Comparison of ENCODE assay signal across 23 mouse cellular contexts in the genomic region with DNA sequence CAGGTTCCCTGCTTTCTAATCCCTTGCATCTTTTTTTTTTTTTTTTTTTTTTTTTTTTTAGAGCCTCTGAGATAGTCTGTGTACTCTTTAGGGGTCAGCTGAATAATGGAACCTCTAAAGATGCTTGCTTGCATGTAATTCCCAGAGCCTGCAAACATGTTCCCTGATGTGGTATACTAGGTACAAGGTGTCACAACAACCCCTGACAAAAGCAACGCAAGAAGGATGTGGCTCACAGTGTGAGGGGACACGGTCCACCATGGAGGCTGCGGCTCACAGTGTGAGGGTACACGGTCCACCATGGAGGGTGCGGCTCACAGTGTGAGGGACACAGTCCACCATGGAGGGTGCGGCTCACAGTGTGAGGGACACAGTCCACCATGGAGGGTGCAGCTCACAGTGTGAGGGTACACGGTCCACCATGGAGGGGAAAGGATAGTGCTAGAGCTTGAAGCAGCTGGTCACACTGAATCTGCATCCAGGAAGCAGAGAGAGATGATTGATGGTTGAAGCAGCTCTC.
"Had no signal": no experiment of that assay in that cellular context is flagged by ENCODE, and none has a peak within 500 bp of the region (broad histone marks: within the 10 kb centered on the region; RNA-seq: fewer than 3 reads in every experiment).

No protein-coding gene starts in this region.

- DNase-seq: gastrocnemius, postnatal 14 days; gastrocnemius, postnatal 36 days; heart, postnatal 10 days; heart, postnatal 4 days; kidney, adult 18-20 months; kidney, postnatal 10 days; kidney, postnatal 25 days; kidney, postnatal 4 days; liver had no signal

- H3K9ac ChIP-seq: heart, embryonic 12.5 days; hindbrain, embryonic 12.5 days; hindbrain, embryonic 14.5 days; intestine, embryonic 15.5 days; limb, embryonic 12.5 days had no signal

- H3K27me3 ChIP-seq: heart, embryonic 12.5 days; hindbrain, embryonic 12.5 days; intestine, embryonic 15.5 days; limb, embryonic 12.5 days had no signal

- H3K36me3 ChIP-seq: heart, embryonic 12.5 days; hindbrain, embryonic 10.5 days; hindbrain, embryonic 12.5 days; intestine, embryonic 15.5 days; limb, embryonic 10.5 days; limb, embryonic 12.5 days had no signal

- H3K9me3 ChIP-seq: hindbrain, embryonic 12.5 days; intestine, embryonic 15.5 days; limb, embryonic 12.5 days had no signal

- ATAC-seq: hindbrain, embryonic 16.5 days; inflammation-experienced regulatory T-cells, adult 6 months; intestine, embryonic 15.5 days; intestine, postnatal 0 days had no signal

- H3K4me3 ChIP-seq: heart, embryonic 10.5 days; heart, embryonic 12.5 days; hindbrain, embryonic 10.5 days; hindbrain, embryonic 12.5 days; intestine, embryonic 15.5 days; layer of hippocampus, adult 2 months; left cerebral cortex, adult 2 months; limb, embryonic 10.5 days; limb, embryonic 12.5 days had no signal

- H3K27ac ChIP-seq: heart, embryonic 10.5 days; hindbrain, embryonic 10.5 days; hindbrain, embryonic 12.5 days; hindbrain, embryonic 14.5 days; intestine, embryonic 15.5 days; layer of hippocampus, adult 2 months; left cerebral cortex, adult 2 months; limb, embryonic 10.5 days; limb, embryonic 12.5 days had no signal

- H3K4me1 ChIP-seq: hindbrain, embryonic 12.5 days had no signal

- H3K4me2 ChIP-seq: heart, embryonic 12.5 days; hindbrain, embryonic 12.5 days; hindbrain, embryonic 14.5 days; intestine, embryonic 15.5 days; limb, embryonic 12.5 days; liver, embryonic 11.5 days had no signal
